Comparison of ENCODE assay signal across 16 mouse cellular contexts in the genomic region with DNA sequence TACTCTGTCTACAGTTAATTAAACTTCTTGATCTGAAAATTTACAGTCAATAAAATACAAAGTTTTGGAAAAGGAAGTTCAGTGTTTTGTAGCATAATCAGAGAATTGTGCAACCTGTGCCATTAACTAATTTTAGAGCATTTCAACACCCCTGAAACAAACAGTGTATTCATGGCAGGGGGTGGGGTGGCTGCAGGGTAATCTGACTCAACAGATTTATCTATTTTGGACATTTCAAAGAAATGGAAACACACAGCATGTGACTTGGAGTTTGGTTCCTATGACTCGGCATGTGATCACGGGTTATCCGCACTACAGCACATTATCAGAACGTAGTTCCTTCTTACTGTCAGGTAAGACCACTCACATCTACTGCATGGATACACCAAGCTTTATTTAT. TPM values are rescaled to one million over a fixed set of nuclear protein-coding genes. Genes with fewer than 3 reads are reported as not detected.
DNase-seq lines count a peak whose midpoint lies in the region; ATAC-seq and TF ChIP-seq lines count a peak whose summit lies in the region.
"Had no signal": no experiment of that assay in that cellular context is flagged by ENCODE, and none has a peak within 500 bp of the region (broad histone marks: within the 10 kb centered on the region; RNA-seq: fewer than 3 reads in every experiment).

No protein-coding gene starts in this region.

- no peaks in the 10 kb centered on the region for H3K79me2 ChIP-seq in C2C12 (ENCODE audit: control insufficient read depth, insufficient read depth)

- no peak overlapping the region for H3ac ChIP-seq in C2C12 (ENCODE audit: control insufficient read depth, insufficient read length, low read depth)

- peaks cover 38% of the 10 kb centered on the region for H3K36me3 ChIP-seq in C2C12 (ENCODE audit: control insufficient read depth, insufficient read depth)
- peaks cover 48% of the 10 kb centered on the region for H3K36me3 ChIP-seq in midbrain, embryonic 13.5 days

- DNase-seq in adrenal gland, adult 2 months: peak; percentile 74
- DNase-seq in adrenal gland, postnatal 4 days (ENCODE audit: low spot score in 2 of 2): no peak
- peak; percentile 27 for DNase-seq in adrenal gland, postnatal 25 days
- peak; percentile 81 for DNase-seq in lung, postnatal 36 days
- DNase-seq in layer of hippocampus, adult 11-12 months (ENCODE audit: low spot score): no peak
- DNase-seq in right cerebral cortex, postnatal 14 days: no peak
- DNase-seq: cerebellum, adult 2 months; left cerebral cortex, postnatal 4 days; right cerebral cortex, postnatal 25 days had no signal

- WGBS in midbrain, embryonic 13.5 days: 95% methylated on average over 4 of the region's 4 CpGs

- H3K9ac ChIP-seq in midbrain, embryonic 13.5 days (replicated peaks): no peak overlapping the region
- H3K9ac ChIP-seq: embryonic facial prominence, embryonic 15.5 days; forebrain, embryonic 13.5 days; intestine, embryonic 15.5 days; liver, embryonic 15.5 days had no signal

- TF ChIP-seq CTCF in C2C12 (IDR thresholded peaks at IDR 0.05; ENCODE audit: control insufficient read depth, insufficient read depth, insufficient read length): no peak

- H3K27me3 ChIP-seq in C2C12 (ENCODE audit: control insufficient read depth, insufficient read depth, insufficient read length): no peaks in the 10 kb centered on the region
- H3K27me3 ChIP-seq in midbrain, embryonic 13.5 days: no peaks in the 10 kb centered on the region
- H3K27me3 ChIP-seq: embryonic facial prominence, embryonic 15.5 days; forebrain, embryonic 13.5 days; intestine, embryonic 15.5 days; liver, embryonic 15.5 days had no signal

- no peaks in the 10 kb centered on the region for H3K9me3 ChIP-seq in midbrain, embryonic 13.5 days
- H3K9me3 ChIP-seq: embryonic facial prominence, embryonic 15.5 days; forebrain, embryonic 13.5 days; intestine, embryonic 15.5 days; liver, embryonic 15.5 days had no signal

- no peak for ATAC-seq in midbrain, embryonic 13.5 days
- ATAC-seq: forebrain, embryonic 13.5 days; intestine, embryonic 15.5 days had no signal

- no peaks in the 10 kb centered on the region for H3K4me1 ChIP-seq in midbrain, embryonic 13.5 days (replicated peaks)
- H3K4me1 ChIP-seq: embryonic facial prominence, embryonic 15.5 days; forebrain, embryonic 13.5 days had no signal

- no peak overlapping the region for H3K27ac ChIP-seq in midbrain, embryonic 13.5 days
- H3K27ac ChIP-seq: embryonic facial prominence, embryonic 15.5 days; forebrain, embryonic 13.5 days; intestine, embryonic 15.5 days; liver, embryonic 15.5 days had no signal

- H3K4me3 ChIP-seq in C2C12 (ENCODE audit: insufficient read depth, poor library complexity, severe bottlenecking): no peak overlapping the region
- no peak overlapping the region for H3K4me3 ChIP-seq in midbrain, embryonic 13.5 days (replicated peaks)
- H3K4me3 ChIP-seq: embryonic facial prominence, embryonic 15.5 days; forebrain, embryonic 13.5 days; intestine, embryonic 15.5 days; liver, embryonic 15.5 days had no signal

- no peak overlapping the region for H3K4me2 ChIP-seq in midbrain, embryonic 13.5 days (replicated peaks)
- H3K4me2 ChIP-seq: embryonic facial prominence, embryonic 15.5 days; forebrain, embryonic 13.5 days; intestine, embryonic 15.5 days; liver, embryonic 15.5 days; midbrain, embryonic 11.5 days had no signal

- no peaks in the 10 kb centered on the region for H3K79me3 ChIP-seq in C2C12 (ENCODE audit: low read depth)

TF ChIP-seq in C2C12, 6 proteins besides CTCF, POLR2A, EP300 and RAD21:
- TF ChIP-seq CEBPB (IDR thresholded peaks at IDR 0.05; ENCODE audit: low read depth) (peak; percentile 71), USF1 (IDR thresholded peaks at IDR 0.05; ENCODE audit: low read depth) (peak; percentile 66), MYOG (IDR thresholded peaks at IDR 0.05; ENCODE audit: control insufficient read depth, extremely low read depth, insufficient read length) (no peak)

RNA-seq across cellular contexts. Expression of a gene that starts 12.5 kb away (rescaled TPM):
- 10 to 100 TPM; 19.7 to 21.2 TPM for total RNA-seq in adrenal gland, adult 2 months (2021)
- 18.6 and 18.8 TPM in 2 replicates for polyA plus RNA-seq in adrenal gland, adult 2 months (2012; rRNA removed)
- 10 to 100 TPM; 18.0 TPM for total RNA-seq in adrenal gland, postnatal 4 days (2021)
- 7.1 TPM for polyA plus RNA-seq in C2C12 (2012; fragmentation: generic; extraction: Trizol)
- 22.9 and 25.0 TPM in 2 replicates for total RNA-seq in adrenal gland, postnatal 25 days (2021)
- polyA plus RNA-seq in midbrain, embryonic 13.5 days (2015; fragmentation: Nextera tagmentation; extraction: Ambion mirVana): 9.1 and 9.4 TPM in 2 replicates

RNA-seq across cellular contexts. Expression of a gene that starts 36.5 kb away (rescaled TPM):
- total RNA-seq in adrenal gland, adult 2 months (2021): 10 to 100 TPM; 10.3 to 12.2 TPM
- 34.7 and 42.5 TPM in 2 replicates for polyA plus RNA-seq in adrenal gland, adult 2 months (2012; rRNA removed)
- 10 to 100 TPM; 21.0 to 22.3 TPM for total RNA-seq in adrenal gland, postnatal 4 days (2021)
- 0.19 TPM for polyA plus RNA-seq in C2C12 (2012; fragmentation: generic; extraction: Trizol)
- 12.8 and 15.2 TPM in 2 replicates for total RNA-seq in adrenal gland, postnatal 25 days (2021)
- 1.7 and 2.6 TPM in 2 replicates for polyA plus RNA-seq in midbrain, embryonic 13.5 days (2015; fragmentation: Nextera tagmentation; extraction: Ambion mirVana)

Comparison
In these comparisons a context has a peak if more than half of its experiments do, and no peak if none do; other contexts are left out.
1. DNase-seq: peak in adrenal gland, adult 2 months (single experiment), adrenal gland, postnatal 25 days (single experiment) and lung, postnatal 36 days (single experiment); none in adrenal gland, postnatal 4 days (0 of 2), layer of hippocampus, adult 11-12 months (single experiment) and right cerebral cortex, postnatal 14 days (single experiment).